Mouse (Mus musculus) testis, adult 2 months (tissue): ENCODE data around the gene Parp4.

Source experiments
- CTCF ChIP-seq: fragments of 200-500 bp; IDR thresholded peaks from 2 replicates; pipeline ENCODE4 v1.5.1; 2012; ENCODE audit warnings: low read depth, mild to moderate bottlenecking, inconsistent platforms, low read length, moderate library complexity; ENCODE audit not compliant: control insufficient read depth, insufficient read depth, insufficient replicate concordance
- POLR2A ChIP-seq: fragments of 200-500 bp; IDR thresholded peaks from 2 replicates; pipeline ENCODE4 v1.6.1; 2012; ENCODE audit warnings: low read depth, mild to moderate bottlenecking, inconsistent platforms, low read length, moderate library complexity; ENCODE audit not compliant: control insufficient read depth

- no peak for TF ChIP-seq CTCF
- TF ChIP-seq POLR2A = no peak
Observed at GRCm38 (mm10) chr14:56581117-56581516, 5.7 kb downstream of the Parp4 start.
